Mouse (Mus musculus): ENCODE data around the gene Cript. TPM values are rescaled to one million over a fixed set of nuclear protein-coding genes. Genes with fewer than 3 reads are reported as not detected.
"Not testable (repeated sequence)": the region's sequence is repeated elsewhere in the genome, so short reads cannot be mapped to it uniquely, and the experiment has no call there.

Gene Cript
- total RNA-seq, 2 experiments from 2014 or later: 49.5 to 49.6 TPM

DNA sequence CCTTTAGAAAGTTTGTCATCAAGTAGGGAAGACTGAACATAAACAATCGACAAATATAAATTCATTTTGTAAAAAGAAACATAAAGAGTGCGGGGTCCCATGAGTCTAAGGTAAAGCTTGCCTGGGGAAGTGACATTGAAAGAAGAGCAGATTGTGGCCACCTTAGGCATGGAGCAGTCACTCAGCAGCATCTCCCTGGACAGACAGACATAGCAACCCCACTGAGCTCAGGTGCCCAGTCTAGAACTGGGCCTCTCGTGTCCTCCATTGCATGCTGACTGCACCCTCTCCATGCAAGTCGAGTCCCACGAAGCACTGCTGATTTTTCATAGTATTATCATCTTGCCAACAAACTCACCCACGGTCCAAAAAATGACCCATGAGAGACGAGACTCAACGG, 19.4 kb downstream of the Cript start:
- no peak for DNase-seq
- intact Hi-C loops (cut with DNase I): loop anchor here (1.0 to 2.0 kb wide), 4 partner anchors 82 to 204 kb away; no protein-coding TSS in a partner anchor

DNA sequence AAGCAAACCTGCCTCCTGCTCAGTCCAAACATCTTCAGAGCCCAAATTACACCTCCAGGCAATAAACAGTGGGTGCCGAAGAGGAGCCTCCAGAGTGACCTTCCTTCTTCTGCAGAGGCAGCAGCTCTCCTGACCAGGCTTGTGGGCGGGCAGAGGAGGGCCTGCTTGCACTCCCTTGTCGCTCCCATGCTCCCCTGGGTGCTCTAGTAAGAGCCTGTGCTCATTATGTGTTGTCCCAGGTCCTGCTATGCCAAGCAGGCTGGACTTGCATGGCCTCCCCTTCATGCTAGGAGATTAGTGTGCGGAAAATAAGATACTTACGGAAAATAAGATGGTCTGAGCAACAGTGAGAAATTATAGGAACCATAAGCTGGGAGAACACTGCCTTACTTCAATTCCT, 24.3 kb downstream of the Cript start:
- intact Hi-C loops (cut with DNase I): no loop called here
- DNase-seq: no peak

DNA sequence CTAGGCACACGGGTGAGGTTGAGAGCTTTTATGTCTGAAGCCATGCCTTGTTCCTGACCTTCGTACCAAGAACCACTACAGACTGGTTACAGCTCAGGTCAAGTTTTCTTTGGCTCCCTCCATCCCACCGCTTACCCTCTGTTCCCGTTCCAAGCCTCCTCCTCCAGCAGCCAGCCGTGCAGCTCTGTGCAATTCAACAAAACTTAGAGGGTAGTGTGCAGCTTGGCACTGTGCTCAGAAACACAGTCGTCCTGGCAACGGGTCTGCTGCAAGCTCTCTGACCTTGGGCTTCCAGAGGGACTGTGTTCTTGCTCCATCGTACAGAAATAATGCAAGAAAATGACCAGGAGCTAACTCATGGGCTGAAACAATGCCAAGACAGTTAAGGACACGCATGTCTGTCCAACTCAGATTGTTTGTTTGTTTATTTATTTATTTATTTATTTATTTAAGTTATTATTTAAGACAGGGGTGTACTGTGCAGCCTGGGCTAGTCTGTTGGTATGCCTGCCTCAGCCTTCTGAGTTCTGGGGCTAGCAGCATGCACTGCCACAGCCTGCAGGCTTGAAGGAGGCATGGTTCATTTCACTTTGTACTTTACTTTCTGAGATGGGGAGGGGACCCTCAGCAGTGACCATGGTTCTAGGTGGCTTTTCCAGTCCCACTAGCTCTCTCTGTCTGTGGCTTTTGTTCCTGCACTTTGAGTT, 25.3 kb downstream of the Cript start:
- intact Hi-C loops (cut with DNase I): no loop called here
- peak; percentile 44 to 62 for DNase-seq

DNA sequence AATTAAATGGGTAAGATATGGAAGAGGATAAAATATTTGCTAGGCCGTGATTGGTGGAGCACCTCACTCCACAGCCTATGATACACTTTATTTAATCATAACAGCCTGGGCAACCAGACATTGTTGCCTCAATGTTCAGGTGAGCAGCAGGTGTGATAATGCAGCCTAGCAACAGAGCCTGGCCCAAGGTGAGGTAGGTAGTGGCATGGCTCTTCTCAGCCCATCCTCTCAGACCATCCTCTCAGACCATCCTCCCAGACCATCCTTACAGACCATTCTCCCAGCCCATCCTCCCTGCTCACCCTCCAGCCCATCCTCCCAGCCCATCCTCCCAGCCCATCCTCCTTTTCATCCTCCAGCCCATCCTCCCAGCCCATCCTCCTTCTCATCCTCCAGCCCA, 26.3 kb downstream of the Cript start:
- intact Hi-C loops (cut with DNase I): no loop called here
- DNase-seq: no peak

DNA sequence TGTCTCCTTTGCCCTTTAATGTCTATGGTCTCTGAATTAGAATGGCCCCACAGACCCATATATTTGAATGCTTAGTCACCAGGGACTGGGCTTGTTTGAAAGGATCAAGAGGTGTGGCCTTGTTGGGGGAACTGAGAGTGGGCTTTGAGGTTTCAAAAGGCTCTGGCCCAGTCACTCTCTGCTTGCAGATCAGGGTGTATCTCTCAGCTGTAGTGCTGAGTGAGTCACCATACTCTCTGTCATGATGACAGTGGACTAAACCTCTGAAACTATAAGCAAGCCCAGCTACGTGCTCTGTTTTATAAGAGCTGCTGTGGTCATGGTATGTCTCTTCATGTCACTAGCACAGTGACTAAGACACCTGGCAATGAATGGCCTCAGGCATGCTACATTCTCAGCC, 27.1 kb downstream of the Cript start:
- DNase-seq: no peak
- intact Hi-C loops (cut with DNase I): no loop called here

DNA sequence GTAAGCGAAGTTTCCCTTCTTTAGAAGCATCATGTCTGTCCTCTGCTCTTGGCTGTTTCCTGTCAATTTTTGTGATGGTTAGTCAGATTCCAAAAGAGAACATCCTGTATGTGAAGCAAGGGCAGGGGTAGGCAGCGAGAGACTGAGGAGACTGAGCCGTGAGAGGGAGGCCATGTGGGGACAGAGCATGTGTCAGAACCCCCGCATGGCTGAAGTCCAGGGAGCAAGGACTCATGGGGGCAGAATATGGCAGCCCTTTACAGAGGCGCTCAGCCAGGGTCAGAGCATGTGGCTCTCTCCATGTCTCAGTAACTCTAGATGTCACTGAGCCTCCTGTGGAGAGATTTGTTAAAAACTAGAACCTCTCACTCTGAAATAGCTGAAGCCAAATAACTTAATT, 28.6 kb downstream of the Cript start:
- peak in 1 of 2 experiments; percentile 23 for DNase-seq
- intact Hi-C loops (cut with DNase I): no loop called here

DNA sequence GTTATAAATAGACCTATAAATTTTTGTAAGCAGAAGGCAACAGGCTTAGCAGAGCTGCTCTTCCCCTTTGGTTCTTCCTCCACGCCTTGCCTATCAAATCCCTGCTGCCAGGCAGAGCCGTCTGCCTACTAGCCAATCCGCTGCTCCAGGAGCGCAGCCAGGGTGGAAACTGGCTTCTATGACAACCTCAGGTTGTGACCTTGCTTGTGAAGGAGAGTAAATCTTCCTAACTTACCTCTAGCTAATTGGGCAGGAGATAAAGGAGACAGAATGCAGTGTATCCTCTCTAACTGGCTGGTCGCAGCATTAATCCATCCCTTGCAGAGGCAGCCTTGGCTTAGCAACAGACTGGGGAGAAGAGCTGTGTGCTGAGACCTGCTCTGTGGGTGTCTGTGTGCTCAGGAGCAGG, 29.7 kb downstream of the Cript start:
- intact Hi-C loops (cut with DNase I): loop anchor here (5.0 kb wide), 1 partner anchor 52 kb away; the partner anchor contains the start of gene Socs5
- peak; percentile 70 to 78 for DNase-seq

DNA sequence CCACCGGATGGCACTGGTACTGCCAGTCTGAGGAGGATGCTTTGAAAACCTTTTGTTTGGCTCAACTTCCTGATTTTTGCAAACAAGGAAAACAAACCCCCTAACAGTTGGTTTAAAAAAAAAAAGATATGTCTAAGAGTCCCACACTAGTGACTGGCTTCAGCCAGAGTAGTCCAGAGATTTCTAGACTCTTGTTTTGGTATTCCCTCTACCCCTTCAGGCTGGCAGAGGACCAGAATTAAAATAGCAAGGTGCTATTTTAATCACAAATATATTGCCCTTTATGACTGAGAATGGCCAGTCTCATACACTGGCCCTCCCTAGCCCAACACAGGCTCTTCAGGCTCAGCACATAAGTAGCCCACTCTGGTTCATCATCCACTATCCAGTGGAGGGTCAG, 30.3 kb downstream of the Cript start:
- intact Hi-C loops (cut with DNase I): loop anchor here (5.0 kb wide), 1 partner anchor 52 kb away; the partner anchor contains the start of gene Socs5

DNA sequence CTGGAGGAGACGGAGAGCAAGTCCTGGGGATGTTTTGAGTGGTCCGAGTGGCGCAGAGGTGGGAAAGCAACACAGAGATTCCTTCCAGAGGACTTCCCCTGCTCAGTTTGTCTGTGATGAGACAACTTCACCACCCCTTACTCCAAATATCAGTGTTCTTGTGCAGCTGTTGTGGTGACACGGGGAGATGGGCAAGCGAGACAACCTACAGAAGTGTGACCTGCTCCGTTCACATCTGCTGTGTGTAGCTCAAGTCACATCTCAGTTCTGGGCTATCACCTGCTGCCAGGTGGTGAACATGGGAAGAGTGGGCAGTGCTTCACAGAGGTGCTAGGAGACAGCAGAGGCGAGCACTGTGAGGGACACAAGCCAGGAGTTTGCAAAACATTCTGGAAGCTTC, 31.4 kb downstream of the Cript start:
- DNase-seq: no peak
- intact Hi-C loops (cut with DNase I): loop anchor here (5.0 kb wide), 1 partner anchor 51 kb away; the partner anchor contains the start of gene Socs5

More for the DNA sequence above, 30.3 kb downstream of the Cript start:
- DNase-seq: peak; percentile 28 to 48

DNA sequence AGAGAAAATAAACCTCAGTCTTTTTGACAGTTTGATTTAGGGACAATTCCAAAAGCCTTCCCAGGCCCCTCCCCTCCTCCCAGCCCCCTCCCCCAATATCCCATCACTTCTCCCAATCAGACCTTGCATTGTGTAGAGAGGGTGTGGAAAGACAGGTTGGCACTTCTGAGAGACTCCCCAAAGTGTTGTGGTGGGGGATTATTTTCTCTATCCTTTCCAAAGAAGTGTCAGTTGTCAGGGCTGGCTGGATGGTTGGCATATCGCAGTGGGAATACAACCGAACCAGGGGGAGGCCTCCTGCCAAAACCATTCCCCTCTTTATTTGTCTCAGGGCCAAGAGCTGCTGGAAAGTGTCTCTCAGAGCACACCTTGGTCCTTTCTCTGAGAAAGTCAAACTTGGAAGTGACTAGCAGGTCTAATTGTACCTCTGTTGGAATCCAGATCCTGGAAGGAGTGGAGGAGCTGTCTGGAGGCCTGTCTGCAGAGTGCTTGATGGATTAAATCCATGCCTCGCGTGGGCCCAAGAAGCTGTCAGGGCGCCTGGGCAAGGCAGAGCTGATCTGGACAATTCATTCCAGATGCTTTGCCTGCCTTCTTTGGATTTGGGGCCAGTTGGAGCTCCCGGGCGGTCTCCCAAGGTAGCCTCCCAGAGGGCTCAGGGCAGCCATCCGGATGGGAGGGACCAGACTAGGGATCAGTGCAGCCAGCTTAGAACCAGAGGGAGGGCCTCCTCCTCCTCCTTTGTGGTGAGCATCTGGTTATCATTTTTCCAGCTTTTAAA, 32.3 kb downstream of the Cript start:
- intact Hi-C loops (cut with DNase I): loop anchor here (5.0 kb wide), 1 partner anchor 50 kb away; the partner anchor contains the start of gene Socs5
- DNase-seq: peak; percentile 71 to 76

DNA sequence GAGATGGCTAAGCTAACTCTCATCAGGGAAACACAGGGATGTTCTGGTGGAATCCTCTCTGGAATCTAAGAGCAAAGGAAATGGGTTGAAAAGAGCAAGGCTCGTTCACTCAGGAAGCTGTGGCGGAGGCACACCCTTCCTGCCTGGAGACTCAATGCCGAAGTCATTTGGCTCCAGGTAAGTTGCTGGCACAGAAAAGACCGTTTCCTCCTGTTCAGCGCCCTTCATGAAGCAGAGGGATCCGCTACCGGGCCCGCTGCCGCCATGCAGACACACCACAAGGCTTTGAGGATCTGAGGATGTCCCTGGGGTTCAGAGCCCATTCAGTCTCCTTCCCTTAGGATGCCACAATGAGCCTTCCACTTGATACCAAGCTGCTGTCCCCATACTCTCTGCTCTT, 37.3 kb downstream of the Cript start:
- DNase-seq: peak in 1 of 2 experiments; percentile 35
- intact Hi-C loops (cut with DNase I): no loop called here

DNA sequence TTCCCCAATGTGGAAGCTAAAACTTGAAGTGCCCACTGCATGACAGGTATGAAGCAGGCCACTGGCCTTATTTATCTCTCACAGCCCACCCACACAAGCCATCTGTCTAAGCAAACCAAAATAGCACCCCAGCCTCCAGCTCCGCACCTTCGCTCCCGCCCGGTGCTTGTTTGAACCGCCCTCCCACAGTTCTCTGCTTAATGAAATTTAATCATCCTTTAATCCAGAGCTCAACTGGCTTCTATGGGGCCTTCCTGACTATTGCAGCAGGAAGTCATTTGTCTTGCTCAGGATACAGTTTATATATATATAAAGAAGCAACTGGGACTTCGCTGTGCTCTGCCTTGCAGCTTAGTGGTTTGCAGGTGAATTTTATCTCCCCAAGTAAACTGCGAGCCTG, 38.1 kb downstream of the Cript start:
- DNase-seq: no peak
- intact Hi-C loops (cut with DNase I): no loop called here

DNA sequence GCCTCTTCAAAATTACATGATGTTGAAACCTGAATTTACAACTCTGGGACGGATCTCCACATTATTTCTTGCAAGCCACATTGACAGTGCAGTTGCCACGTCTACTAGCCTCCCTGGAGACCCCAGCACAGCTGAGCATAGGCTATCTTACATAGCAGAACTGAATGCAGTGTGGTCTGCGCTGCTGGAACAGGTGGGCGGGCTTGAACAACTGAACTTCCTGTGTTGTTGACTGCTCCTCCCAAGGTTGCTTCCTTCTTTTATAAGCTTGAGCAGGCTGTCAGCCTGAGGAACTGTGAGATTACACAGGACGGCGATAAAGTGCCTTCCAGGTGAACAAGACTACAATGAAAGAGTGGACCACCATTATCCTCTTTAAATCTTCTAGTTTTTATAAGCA, 38.6 kb downstream of the Cript start:
- DNase-seq: no peak
- intact Hi-C loops (cut with DNase I): no loop called here

DNA sequence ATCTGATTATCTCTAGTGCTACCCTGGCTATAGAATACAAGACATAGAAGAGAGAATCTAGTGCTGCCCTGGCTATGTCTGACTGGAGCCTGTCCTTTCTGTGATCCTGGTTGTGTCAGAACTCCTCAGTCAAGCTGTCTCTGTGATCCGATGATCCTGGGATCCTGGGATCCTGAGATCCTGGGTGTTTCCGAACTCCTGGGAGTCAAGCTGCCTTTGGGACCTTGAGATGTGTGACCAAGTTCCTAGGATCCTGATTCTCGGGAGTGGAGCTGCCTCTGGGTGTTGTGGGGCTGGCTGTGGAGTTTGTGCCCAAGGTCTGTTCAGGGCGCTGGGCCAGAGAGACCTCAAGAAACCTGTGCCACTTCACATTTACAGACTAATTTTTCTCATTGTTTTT, 43.6 kb downstream of the Cript start:
- no peak for DNase-seq
- intact Hi-C loops (cut with DNase I): no loop called here

DNA sequence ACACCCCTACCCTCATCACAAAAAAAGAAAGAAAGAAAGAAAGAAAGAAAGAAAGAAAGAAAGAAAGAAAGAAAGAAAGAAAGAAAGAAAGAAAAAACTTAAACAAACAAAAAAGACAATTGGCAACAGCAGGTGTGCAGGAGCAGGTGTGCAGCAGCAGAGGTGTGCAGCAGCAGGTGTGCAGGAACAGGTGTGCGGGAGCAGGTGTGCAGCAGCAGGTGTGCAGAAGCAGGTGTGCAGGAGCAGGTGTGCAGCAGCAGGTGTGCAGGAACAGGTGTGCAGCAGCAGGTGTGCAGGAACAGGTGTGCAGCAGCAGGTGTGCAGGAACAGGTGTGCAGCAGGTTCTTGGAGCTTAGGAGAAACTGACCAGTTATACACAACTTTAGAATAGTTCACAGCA, 46.8 kb downstream of the Cript start:
- intact Hi-C loops (cut with DNase I); DNase-seq: not testable (repeated sequence)

DNA sequence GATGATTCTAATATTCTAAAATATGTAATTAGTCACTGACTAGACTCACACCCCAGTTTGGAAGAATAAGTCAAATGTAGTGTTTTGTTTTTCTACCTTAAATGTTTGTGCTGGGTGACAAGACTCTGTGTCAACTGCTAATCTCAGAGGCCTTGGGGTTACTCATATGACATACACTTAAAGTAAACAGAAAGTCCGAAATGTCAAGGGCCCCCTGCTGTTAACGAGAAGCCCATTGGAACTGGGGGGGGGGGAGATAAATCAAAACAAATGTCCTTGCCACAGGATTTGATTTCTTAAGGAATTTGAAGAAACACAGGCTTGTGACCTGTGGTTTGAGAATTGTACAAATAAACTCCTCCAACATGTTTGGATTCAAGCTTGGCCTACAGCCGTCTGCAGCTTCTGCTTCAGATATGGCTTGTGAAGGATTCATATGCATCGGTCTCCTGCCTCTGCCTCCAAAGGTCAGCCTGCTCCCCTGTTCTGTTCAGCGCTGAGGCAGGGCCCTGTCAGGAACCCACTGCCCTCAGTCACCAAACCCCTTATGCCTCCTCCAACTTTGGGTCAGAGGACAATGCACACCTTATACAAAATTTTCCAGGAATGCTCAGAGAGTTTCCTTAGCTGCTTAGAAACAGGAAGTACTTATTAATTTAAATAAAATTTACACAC, 47.6 kb downstream of the Cript start:
- no peak for DNase-seq
- intact Hi-C loops (cut with DNase I): no loop called here

DNA sequence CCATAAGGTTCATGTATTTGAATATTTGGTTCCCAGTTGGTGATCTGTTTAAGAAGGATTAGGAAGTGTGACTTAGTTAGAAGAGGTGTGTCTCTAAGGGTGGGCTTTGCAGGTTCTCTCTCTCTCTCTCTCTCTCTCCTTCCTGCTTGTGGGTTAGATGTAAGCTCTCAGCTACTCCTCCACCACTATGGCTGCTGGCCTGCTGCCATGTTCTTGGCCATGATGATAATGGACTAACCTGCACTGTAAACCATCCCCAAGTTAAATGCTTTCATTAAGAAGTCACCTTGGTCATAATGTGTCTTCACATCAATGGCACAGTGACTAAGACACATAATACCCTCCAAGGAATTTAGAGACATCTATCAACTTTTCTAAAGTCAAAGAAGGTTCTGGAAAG, 48.1 kb downstream of the Cript start:
- intact Hi-C loops (cut with DNase I): no loop called here
- no peak for DNase-seq

DNA sequence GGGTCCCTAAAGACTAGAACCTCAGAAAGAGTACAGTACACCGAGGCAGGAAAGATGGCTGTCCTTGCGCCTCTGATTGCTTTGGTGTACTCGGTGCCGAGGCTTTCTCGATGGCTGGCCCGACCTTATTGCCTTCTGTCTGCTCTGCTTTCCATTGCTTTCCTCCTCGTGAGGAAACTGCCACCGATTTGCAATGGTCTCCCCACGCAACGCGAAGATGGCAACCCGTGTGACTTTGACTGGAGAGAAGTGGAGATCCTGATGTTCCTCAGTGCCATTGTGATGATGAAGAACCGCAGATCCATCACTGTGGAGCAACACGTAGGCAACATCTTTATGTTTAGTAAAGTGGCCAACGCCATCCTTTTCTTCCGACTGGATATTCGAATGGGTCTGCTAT, 52.9 kb downstream of the Cript start:
- DNase-seq; intact Hi-C loops (cut with DNase I): not testable (repeated sequence)

DNA sequence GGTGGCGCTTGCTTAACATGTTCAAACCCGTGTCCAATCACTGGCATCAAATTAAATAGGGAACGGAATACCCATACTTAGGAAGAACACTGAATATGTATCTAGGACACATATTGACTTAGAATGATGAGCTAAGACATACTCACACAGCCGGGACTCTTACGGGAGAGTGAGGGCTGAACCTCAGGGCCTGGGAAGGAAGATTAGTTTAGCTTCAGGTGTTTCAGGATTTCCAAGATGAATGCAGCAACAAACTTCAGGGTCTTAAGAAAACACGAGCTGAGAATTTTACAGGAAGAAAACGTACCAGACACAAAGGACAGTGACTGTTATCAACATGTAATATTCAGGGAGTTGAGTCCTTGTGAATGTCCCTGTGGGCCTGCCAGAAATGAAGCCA, 55.4 kb downstream of the Cript start:
- intact Hi-C loops (cut with DNase I): no loop called here
- DNase-seq: no peak

DNA sequence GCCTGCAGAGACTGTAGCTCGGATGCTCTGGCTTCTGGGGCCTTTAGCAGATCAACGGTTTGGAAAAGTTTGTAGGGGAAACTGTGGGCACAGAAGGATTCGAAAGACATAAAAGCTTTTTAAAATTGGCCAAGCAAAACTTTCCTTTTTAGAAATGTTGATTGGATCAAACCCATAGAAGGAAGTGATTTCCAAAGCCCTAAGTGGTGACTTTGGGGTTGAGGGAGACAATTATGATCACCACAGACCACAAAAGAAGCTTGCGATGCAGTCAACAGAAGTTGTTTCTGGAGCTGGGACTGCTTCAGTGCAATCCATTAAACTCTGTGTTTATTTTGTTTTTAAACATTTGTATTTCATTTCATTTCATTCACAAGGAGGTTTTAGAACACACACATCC, 57.2 kb downstream of the Cript start:
- DNase-seq: no peak
- intact Hi-C loops (cut with DNase I): no loop called here

DNA sequence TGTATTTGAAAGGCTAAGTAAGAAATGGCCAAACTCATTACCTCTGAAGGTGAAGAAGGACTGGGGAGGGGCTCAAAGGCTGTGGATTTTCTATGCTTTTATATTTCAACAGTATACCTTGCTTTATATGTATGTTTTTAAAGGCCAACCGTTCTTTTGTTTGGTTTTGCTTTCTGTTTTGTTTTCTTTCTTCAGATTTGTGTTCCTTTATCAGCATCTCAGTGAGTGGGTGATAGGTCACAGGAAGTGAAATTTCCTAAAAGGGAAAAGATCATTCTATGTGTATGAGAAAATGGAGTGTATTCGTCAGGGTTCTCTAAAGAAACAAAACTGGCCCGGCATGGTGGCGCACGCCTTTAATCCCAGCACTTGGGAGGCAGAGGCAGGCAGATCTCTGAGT, 58.3 kb downstream of the Cript start:
- no peak for DNase-seq
- intact Hi-C loops (cut with DNase I): no loop called here

Measured in heart, postnatal 10 days (tissue).